Mouse (Mus musculus) cortical plate, adult 2 months (tissue): ENCODE results near the gene Pank1.

Source experiments
- CTCF ChIP-seq: fragments of 200-500 bp; IDR thresholded peaks from 2 replicates; pipeline ENCODE4 v1.5.1; 2011; ENCODE audit warnings: mild to moderate bottlenecking, control low read depth, low read length; ENCODE audit not compliant: insufficient read depth; ENCODE audit errors: extremely low read depth
- POLR2A ChIP-seq: fragments of 200-500 bp; IDR thresholded peaks from 2 replicates; pipeline ENCODE4 v1.6.1; 2011; ENCODE audit warnings: mild to moderate bottlenecking, low read length, control low read depth; ENCODE audit not compliant: insufficient read depth; ENCODE audit errors: extremely low read depth

DNA sequence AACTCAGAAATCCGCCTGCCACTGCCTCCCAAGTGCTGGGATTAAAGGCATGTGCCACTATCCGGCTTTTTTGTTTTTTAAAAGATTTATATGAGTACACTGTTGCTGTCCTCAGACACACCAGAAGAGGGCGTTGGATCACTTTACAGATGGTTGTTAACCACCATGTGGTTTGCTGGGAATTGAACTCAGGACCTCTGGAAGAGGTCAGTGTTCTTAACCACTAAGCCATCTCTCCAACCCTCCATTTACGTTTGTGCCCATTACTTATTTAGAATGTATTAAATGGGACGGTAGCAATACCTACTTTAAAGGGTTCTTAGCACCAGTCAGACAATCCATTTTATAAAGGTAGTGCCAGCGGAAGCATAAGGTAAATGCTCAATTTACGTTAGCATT lies 42.0 kb upstream of the Pank1 start:
- TF ChIP-seq POLR2A (no peak), CTCF (no peak)
